Mouse (Mus musculus) intestine, embryonic 14.5 days (tissue): Measurements from ENCODE around the gene Stim2. TPM values are rescaled to one million over a fixed set of nuclear protein-coding genes. Genes with fewer than 3 reads are reported as not detected.
A peak's percentile ranks its signal among the peaks of the same experiment; 100 is the strongest.

Source experiments
- ATAC-seq: fragments of 200-750 bp; cut with Nextera tagmentation; replicated peaks from 2 replicates; pipeline ENCODE4 v1.8.0; 2017; ENCODE audit warnings: low read depth, moderate number of reproducible peaks, moderate TSS enrichment, moderate library complexity; ENCODE audit not compliant: low FRiP score, low TSS enrichment
- DNase-seq: peaks from one replicate; pipeline ENCODE4 v3.0.0-alpha.2; 2018; ENCODE audit warnings: low spot score
- H3K27ac ChIP-seq: fragments of 300-500 bp; sonication (generic); 2 replicates; pipeline ENCODE4 v1.5.1; 2014; ENCODE audit warnings: low read depth, mild to moderate bottlenecking, control low read depth
- H3K27me3 ChIP-seq: fragments of 300-500 bp; sonication (generic); replicated peaks from 2 replicates; pipeline ENCODE4 v1.6.1; 2014; ENCODE audit warnings: low read length, control low read depth; ENCODE audit not compliant: control insufficient read depth, insufficient read depth
- H3K36me3 ChIP-seq: fragments of 300-500 bp; sonication (generic); 2 replicates; pipeline ENCODE4 v1.6.1; 2014; ENCODE audit warnings: low read length, control low read depth; ENCODE audit not compliant: control insufficient read depth, insufficient read depth
- H3K4me1 ChIP-seq: fragments of 300-500 bp; sonication (generic); replicated peaks from 2 replicates; pipeline ENCODE4 v1.6.1; 2014; ENCODE audit warnings: low read length, control low read depth, mixed read lengths; ENCODE audit not compliant: control insufficient read depth, insufficient read depth
- H3K4me2 ChIP-seq: fragments of 300-500 bp; sonication (generic); 2 replicates; pipeline ENCODE4 v1.6.1; 2014; ENCODE audit warnings: low read length
- H3K4me3 ChIP-seq: fragments of 300-500 bp; sonication (generic); 2 replicates; pipeline ENCODE4 v1.5.1; 2014; ENCODE audit warnings: low read depth, low read length, control low read depth, mixed read lengths
- H3K9ac ChIP-seq: fragments of 300-500 bp; sonication (generic); 2 replicates; pipeline ENCODE4 v1.6.1; 2014; ENCODE audit warnings: mild to moderate bottlenecking, low read length
- H3K9me3 ChIP-seq: fragments of 300-500 bp; sonication (generic); 2 replicates; pipeline ENCODE4 v1.6.1; 2016; ENCODE audit warnings: low read length, control low read depth; ENCODE audit not compliant: control insufficient read depth
- WGBS: fragments of 180-500 bp; shearing (Covaris S2); extraction: QIAGEN DNeasy Blood & Tissue Kit; methylation state at CpG from one replicate; pipeline ENCODE4 v1.1.7; 2014; 5-methylcytosine and 5-hydroxymethylcytosine counted together
- polyA plus RNA-seq: library from polyadenylated mRNA; unstranded; fragments of >200 nt; fragmentation: Nextera tagmentation; extraction: Ambion mirVana; gene quantifications from 2 replicates; pipeline ENCODE4 v1.2.1, GENCODE M21; 2014

The Stim2 gene
- polyA plus RNA-seq, 1 experiment from 2014 or later = 19.9 TPM

- no peak overlapping the region for H3K4me2 ChIP-seq
- H3K9ac ChIP-seq = no peak overlapping the region
- no peaks in the 10 kb centered on the region for H3K36me3 ChIP-seq
- H3K27ac ChIP-seq = no peak overlapping the region
- H3K9me3 ChIP-seq = no peaks in the 10 kb centered on the region
- no peak for ATAC-seq
- H3K27me3 ChIP-seq = no peaks in the 10 kb centered on the region
- no peak overlapping the region for H3K4me3 ChIP-seq
- peaks cover 10% of the 10 kb centered on the region for H3K4me1 ChIP-seq
- DNase-seq = no peak
- WGBS = 88% methylated on average over 3 of the region's 3 CpGs
These were observed 47.2 kb downstream of the Stim2 start for GRCm38 (mm10) chr5:54045523-54045922.

- Histone ChIP-seq H3K9ac (no peak overlapping the region), H3K36me3 (no peaks in the 10 kb centered on the region), H3K27ac (no peak overlapping the region), H3K4me1 (peaks cover 14% of the 10 kb centered on the region), H3K4me3 (no peak overlapping the region), H3K27me3 (no peaks in the 10 kb centered on the region), H3K4me2 (no peak overlapping the region), H3K9me3 (no peaks in the 10 kb centered on the region)
- no peak for DNase-seq
- ATAC-seq = no peak
- WGBS = 81% methylated on average over 1 of the region's 1 CpGs
These were observed 48.1 kb downstream of the Stim2 start for GRCm38 (mm10) chr5:54046432-54046831.

- no peaks in the 10 kb centered on the region for H3K9me3 ChIP-seq
- H3K4me2 ChIP-seq = no peak overlapping the region
- DNase-seq = peak; percentile 59
- no peak overlapping the region for H3K9ac ChIP-seq
- 0 out of 2 replicates have a peak, but pooled peaks cover under 1% of the 10 kb centered on the region for H3K36me3 ChIP-seq
- H3K27ac ChIP-seq = no peak overlapping the region; the same call in 1 of the 2 replicates
- ATAC-seq = peak; percentile 90
- H3K27me3 ChIP-seq = no peaks in the 10 kb centered on the region
- H3K4me3 ChIP-seq = no peak overlapping the region
- 23% methylated on average over 4 of the region's 4 CpGs for WGBS
- H3K4me1 ChIP-seq = peaks cover 14% of the 10 kb centered on the region
These were observed 50.9 kb downstream of the Stim2 start for GRCm38 (mm10) chr5:54049145-54049733.

GRCm38 (mm10) chr5:54049940-54050339 lies 51.6 kb downstream of the Stim2 start:
- ATAC-seq (no peak), DNase-seq (no peak)
- Histone ChIP-seq H3K4me3 (no peak overlapping the region), H3K27ac (no peak overlapping the region; the same call in 1 of the 2 replicates), H3K4me1 (peaks cover 14% of the 10 kb centered on the region), H3K9ac (no peak overlapping the region), H3K36me3 (peaks cover 6% of the 10 kb centered on the region; the same call in 1 of the 2 replicates), H3K4me2 (no peak overlapping the region), H3K9me3 (no peaks in the 10 kb centered on the region), H3K27me3 (no peaks in the 10 kb centered on the region)
- WGBS = 79% methylated on average over 5 of the region's 5 CpGs

- no peak overlapping the region for H3K4me3 ChIP-seq
- H3K4me1 ChIP-seq = peaks cover 14% of the 10 kb centered on the region
- no peaks in the 10 kb centered on the region for H3K9me3 ChIP-seq
- ATAC-seq (no peak), DNase-seq (no peak)
- H3K27me3 ChIP-seq = no peaks in the 10 kb centered on the region
- no peak overlapping the region for H3K27ac ChIP-seq
- H3K4me2 ChIP-seq = no peak overlapping the region
- WGBS = 89% methylated on average over 3 of the region's 3 CpGs
- H3K36me3 ChIP-seq = peaks cover 7% of the 10 kb centered on the region; the same call in 1 of the 2 replicates
- H3K9ac ChIP-seq = no peak overlapping the region
These were observed 52.8 kb downstream of the Stim2 start for GRCm38 (mm10) chr5:54051056-54051455.

GRCm38 (mm10) chr5:54052205-54052604 lies 53.9 kb downstream of the Stim2 start:
- DNase-seq = no peak
- Histone ChIP-seq H3K4me1 (peaks cover 14% of the 10 kb centered on the region), H3K4me2 (no peak overlapping the region), H3K36me3 (peaks cover 7% of the 10 kb centered on the region; the same call in 1 of the 2 replicates), H3K9ac (no peak overlapping the region), H3K27me3 (no peaks in the 10 kb centered on the region), H3K27ac (no peak overlapping the region), H3K9me3 (no peaks in the 10 kb centered on the region), H3K4me3 (no peak overlapping the region)
- ATAC-seq = no peak
- WGBS = 72% methylated on average over 6 of the region's 6 CpGs

GRCm38 (mm10) chr5:54053673-54054366 lies 55.5 kb downstream of the Stim2 start:
- Histone ChIP-seq H3K27ac (no peak overlapping the region), H3K4me3 (no peak overlapping the region), H3K36me3 (peaks cover 7% of the 10 kb centered on the region; the same call in 1 of the 2 replicates), H3K4me1 (peaks cover 12% of the 10 kb centered on the region), H3K9ac (no peak overlapping the region), H3K27me3 (no peaks in the 10 kb centered on the region), H3K9me3 (no peaks in the 10 kb centered on the region), H3K4me2 (no peak overlapping the region)
- ATAC-seq = no peak
- WGBS = 68% methylated on average over 7 of the region's 7 CpGs
- no peak for DNase-seq

- no peak overlapping the region for H3K27ac ChIP-seq
- H3K9ac ChIP-seq = no peak overlapping the region
- no peak overlapping the region for H3K4me3 ChIP-seq
- peaks cover 7% of the 10 kb centered on the region; the same call in 1 of the 2 replicates for H3K36me3 ChIP-seq
- 84% methylated on average over 6 of the region's 6 CpGs for WGBS
- ATAC-seq = no peak
- H3K4me2 ChIP-seq = no peak overlapping the region
- H3K9me3 ChIP-seq = no peaks in the 10 kb centered on the region
- peaks cover under 1% of the 10 kb centered on the region; the same call in 1 of the 2 replicates for H3K4me1 ChIP-seq
- no peaks in the 10 kb centered on the region for H3K27me3 ChIP-seq
- DNase-seq = no peak
These were observed 58.0 kb downstream of the Stim2 start for GRCm38 (mm10) chr5:54056266-54056665.
